Mouse (Mus musculus): ENCODE results near the gene A930004D18Rik. TPM values are rescaled to one million over a fixed set of nuclear protein-coding genes. Genes with fewer than 3 reads are reported as not detected.
A peak's percentile ranks its signal among the peaks of the same experiment; 100 is the strongest.

A930004D18Rik gene
- total RNA-seq, 2 experiments from 2014 or later: 2.5 to 2.7 TPM

DNA sequence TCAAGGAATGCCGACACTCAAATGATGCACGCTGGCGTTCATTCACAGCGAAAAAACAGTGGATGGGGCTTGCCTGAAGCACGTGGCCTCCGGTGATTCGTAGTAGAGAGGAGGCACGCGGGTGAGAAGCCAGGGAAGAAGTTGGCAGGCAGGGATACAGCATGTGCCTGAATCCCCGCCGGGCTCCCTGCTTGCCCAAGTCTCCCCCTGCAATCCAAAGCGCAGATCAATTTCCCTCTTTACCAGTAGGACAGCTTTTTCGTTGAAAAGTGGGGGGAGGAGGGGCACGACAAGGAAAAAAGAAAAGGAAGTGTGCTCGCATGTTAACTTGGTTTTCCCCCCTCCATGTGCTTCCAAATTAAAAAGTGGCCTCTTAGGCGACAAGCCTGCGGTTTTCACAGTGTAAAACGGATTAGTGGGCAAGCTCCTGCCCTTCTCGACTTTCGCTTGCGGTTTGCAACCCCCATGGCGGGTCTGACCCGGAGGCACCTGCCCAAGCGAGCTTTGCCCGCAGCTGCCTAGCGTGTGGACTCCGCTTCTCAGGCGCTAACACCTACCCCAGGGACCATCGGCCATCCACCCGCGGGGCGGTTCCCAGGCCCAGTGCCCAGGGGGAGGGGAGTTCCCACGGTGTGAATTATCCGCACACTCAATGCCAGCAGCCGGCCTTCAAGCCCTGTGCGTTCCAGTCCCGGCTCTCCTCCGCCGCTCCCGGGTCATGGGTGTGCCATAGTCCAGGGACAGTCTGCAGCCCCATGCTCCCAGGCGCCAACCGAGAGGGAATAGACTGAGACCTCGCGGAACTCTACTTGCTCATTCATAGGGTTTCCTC lies 11.2 kb downstream of the A930004D18Rik start:
- intact Hi-C loops (cut with DNase I): loop anchor here (5.0 to 10.0 kb wide), 4 partner anchors 172 to 602 kb away; no protein-coding TSS in a partner anchor
- peak in 1 of 2 experiments; percentile 66 for DNase-seq (ENCODE audit: extremely low spot score in 1 of 2, low spot score in 2 of 2)

DNA sequence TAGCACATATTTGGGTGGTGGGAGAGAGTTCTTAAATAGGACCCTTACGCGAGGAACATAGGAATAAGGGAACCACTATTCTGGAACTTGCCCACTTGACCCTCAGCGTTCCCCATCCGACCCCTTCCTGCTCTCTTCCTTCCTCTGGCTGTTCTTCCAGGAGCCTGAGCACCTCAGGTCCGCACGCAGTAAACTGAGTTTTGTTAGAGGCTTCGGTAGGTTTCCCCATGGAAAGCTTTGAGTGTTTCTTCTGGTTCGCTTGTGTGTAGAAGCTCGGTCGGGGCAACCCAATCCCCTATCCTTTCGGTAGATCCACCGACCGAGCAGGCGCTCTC lies 11.8 kb downstream of the A930004D18Rik start:
- DNase-seq (ENCODE audit: extremely low spot score in 1 of 2, low spot score in 2 of 2): no peak
- intact Hi-C loops (cut with DNase I): loop anchor here (5.0 to 10.0 kb wide), 4 partner anchors 171 to 601 kb away; no protein-coding TSS in a partner anchor

- DNase-seq (ENCODE audit: extremely low spot score in 1 of 2, low spot score in 2 of 2): no peak
- intact Hi-C loops (cut with DNase I): loop anchor here (5.0 to 10.0 kb wide), 4 partner anchors 170 to 600 kb away; no protein-coding TSS in a partner anchor
These were observed 12.4 kb downstream of the A930004D18Rik start for GRCm38 (mm10) chr2:18025116-18025515.

- intact Hi-C loops (cut with DNase I): loop anchor here (10.0 kb wide), 3 partner anchors 168 to 598 kb away; no protein-coding TSS in a partner anchor
- DNase-seq (ENCODE audit: extremely low spot score in 1 of 2, low spot score in 2 of 2): no peak
These were observed 14.7 kb downstream of the A930004D18Rik start for GRCm38 (mm10) chr2:18022886-18023285.

DNA sequence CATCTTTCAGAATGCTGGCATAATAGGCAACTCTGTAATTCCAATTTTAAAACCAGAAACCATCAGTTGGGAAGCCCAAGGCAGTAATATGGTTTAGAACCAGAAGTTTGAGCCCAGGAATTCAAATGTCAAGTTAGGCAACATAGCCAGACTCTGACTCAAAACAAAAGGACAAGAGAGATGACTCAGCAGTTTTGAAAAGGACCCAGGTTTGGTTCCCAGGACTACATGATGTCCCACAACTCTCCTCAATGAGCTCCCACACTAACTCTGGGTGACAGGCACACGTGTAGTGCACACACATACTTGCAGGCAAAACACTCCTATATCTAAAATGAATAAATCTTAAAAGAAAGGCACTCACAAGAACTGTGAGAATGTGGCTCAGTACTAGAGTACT lies 18.4 kb downstream of the A930004D18Rik start:
- intact Hi-C loops (cut with DNase I): no loop called here
- no peak for DNase-seq (ENCODE audit: extremely low spot score in 1 of 2, low spot score in 2 of 2)

- no peak for DNase-seq (ENCODE audit: extremely low spot score in 1 of 2, low spot score in 2 of 2)
- intact Hi-C loops (cut with DNase I): no loop called here
These were observed 20.2 kb downstream of the A930004D18Rik start for GRCm38 (mm10) chr2:18017321-18017720.

DNA sequence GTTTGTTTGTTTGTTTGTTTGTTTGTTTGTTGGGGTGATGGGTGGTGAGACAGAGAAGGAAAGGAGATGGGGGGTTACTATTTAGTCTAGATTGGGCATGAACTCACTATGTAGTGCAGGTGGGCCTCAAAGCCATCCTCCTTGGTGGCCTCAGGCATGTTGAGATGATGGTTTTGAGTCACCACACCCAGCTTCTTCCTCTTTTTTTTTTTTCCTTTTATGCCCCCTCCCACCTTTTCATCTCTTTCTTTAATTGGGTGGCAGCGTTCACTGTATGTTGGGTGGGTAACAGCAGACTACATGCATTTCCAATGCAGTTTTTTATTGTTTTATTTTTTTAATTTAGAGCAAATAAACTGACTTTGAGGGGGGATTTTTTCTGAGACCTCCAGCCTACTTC lies 20.9 kb downstream of the A930004D18Rik start:
- intact Hi-C loops (cut with DNase I): no loop called here

DNA sequence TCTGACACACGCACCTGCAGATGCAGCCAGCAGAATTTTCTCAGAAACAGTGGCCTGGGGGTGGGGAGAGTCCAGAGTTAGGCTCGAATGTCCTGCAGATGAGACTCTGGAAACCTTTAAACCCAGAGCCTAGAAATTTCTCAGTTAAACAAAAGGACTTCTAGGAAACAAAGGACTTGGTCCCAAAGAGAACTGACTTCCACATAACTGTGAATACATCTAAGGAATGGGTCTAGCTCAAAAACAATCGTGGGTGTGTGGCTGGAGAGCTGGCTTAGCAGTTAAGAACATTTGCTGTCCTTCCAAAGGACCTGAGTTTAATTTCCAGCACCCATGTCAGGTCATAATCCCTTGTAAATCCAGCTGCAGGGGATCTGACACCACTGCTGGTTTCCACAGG lies 22.0 kb downstream of the A930004D18Rik start:
- intact Hi-C loops (cut with DNase I): no loop called here
- DNase-seq (ENCODE audit: extremely low spot score in 1 of 2, low spot score in 2 of 2): no peak

More for the DNA sequence above, 20.9 kb downstream of the A930004D18Rik start:
- no peak for DNase-seq (ENCODE audit: extremely low spot score in 1 of 2, low spot score in 2 of 2)

GRCm38 (mm10) chr2:18012866-18013265 lies 24.7 kb downstream of the A930004D18Rik start:
- intact Hi-C loops (cut with DNase I): no loop called here
- no peak for DNase-seq (ENCODE audit: extremely low spot score in 1 of 2, low spot score in 2 of 2)

GRCm38 (mm10) chr2:18011226-18011625 lies 26.3 kb downstream of the A930004D18Rik start:
- intact Hi-C loops (cut with DNase I): no loop called here
- no peak for DNase-seq (ENCODE audit: extremely low spot score in 1 of 2, low spot score in 2 of 2)

DNA sequence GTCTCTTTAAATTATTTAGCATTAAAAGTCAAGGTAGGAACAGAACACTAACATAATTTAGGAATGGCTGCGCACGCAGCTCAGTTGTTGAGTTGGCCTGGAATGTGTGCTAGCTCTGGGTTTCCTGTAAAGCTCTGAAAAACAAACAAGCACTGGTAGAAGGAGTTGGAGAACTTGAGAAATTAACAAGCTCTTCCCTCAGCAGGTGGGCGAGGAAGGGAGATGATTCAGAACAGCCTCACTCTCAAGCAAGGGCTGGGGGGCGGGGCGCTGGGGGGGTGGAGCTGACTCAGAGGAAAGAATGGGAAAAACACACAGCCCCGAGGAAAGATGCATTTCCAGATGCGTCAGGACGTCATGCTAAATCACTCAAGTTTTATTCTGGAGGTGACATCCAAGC lies 32.4 kb downstream of the A930004D18Rik start:
- intact Hi-C loops (cut with DNase I): no loop called here
- peak in 1 of 2 experiments; percentile 37 for DNase-seq (ENCODE audit: extremely low spot score in 1 of 2, low spot score in 2 of 2)

- DNase-seq (ENCODE audit: extremely low spot score in 1 of 2, low spot score in 2 of 2): no peak
- intact Hi-C loops (cut with DNase I): no loop called here
These were observed 33.3 kb downstream of the A930004D18Rik start for GRCm38 (mm10) chr2:18004286-18004685.

DNA sequence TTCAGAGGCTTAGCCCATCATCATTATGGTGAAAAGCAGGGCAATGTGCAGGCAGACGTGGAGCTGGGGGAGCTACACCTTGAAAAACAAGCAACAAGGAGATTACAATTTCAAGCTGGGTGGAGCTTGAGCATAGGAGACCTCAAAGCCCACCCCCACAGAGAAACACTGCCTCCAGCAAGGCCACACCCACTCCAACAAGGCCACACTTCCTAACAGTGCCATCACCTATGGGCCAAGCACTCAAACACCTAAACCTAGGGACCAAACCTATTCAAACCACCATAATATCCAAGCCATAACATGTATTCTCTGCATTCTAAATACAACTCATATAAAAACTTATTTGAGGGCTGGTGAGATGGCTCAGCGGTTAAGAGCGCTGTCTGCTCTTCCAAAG lies 35.2 kb downstream of the A930004D18Rik start:
- DNase-seq (ENCODE audit: extremely low spot score in 1 of 2, low spot score in 2 of 2): no peak
- intact Hi-C loops (cut with DNase I): no loop called here

DNA sequence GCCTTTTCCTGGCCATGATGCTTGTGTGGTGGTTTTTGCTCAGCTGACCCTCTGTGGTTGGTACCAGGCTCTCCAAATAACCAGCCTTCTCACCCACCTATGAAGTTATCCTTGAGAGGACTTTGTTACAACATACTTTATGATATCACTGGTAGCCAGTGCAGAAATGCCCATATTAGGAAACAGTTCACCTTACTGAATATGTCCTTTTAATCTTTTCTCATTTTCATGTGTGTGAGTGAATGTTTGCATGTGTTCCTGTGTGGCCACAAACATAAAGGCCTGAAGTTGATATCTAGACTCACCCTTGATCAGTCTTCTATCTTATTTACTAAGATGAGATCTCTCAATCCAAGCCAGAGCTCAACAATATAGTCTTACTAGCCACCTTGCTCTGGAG lies 40.7 kb downstream of the A930004D18Rik start, which contains the start of gene H2al2a:
TSS of gene H2al2a (minus strand) at position 101 of the 400 bp plus-strand sequence.
- intact Hi-C loops (cut with DNase I): no loop called here
- no peak for DNase-seq (ENCODE audit: extremely low spot score in 1 of 2, low spot score in 2 of 2)

GRCm38 (mm10) chr2:17989562-17989961 lies 48.0 kb downstream of the A930004D18Rik start:
- intact Hi-C loops (cut with DNase I): no loop called here
- no peak for DNase-seq (ENCODE audit: extremely low spot score in 1 of 2, low spot score in 2 of 2)

DNA sequence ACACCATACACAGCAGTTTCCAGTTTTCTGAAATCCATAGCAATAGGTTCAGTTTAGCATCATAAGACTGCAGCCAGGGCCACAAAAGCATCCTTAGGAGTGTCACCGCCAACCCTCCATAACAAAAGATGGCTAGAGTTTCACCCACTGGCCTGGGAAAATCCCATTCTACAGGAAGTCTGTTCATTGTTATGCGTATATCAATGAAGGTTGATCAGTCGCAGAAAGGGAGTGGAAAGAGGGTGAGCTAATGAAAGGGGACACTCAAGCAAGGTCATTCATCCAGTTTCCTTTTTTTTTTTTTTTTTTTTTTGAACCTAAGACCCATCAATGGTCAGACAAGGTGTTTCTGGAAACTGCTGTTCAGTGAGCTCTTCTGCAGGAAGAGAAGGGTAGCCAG lies 48.4 kb downstream of the A930004D18Rik start:
- no peak for DNase-seq (ENCODE audit: extremely low spot score in 1 of 2, low spot score in 2 of 2)
- intact Hi-C loops (cut with DNase I): no loop called here

GRCm38 (mm10) chr2:17986694-17987093 lies 50.8 kb downstream of the A930004D18Rik start:
- no peak for DNase-seq (ENCODE audit: extremely low spot score in 1 of 2, low spot score in 2 of 2)
- intact Hi-C loops (cut with DNase I): no loop called here

- no peak for DNase-seq (ENCODE audit: extremely low spot score in 1 of 2, low spot score in 2 of 2)
- intact Hi-C loops (cut with DNase I): no loop called here
These were observed 52.8 kb downstream of the A930004D18Rik start for GRCm38 (mm10) chr2:17984774-17985173.

DNA sequence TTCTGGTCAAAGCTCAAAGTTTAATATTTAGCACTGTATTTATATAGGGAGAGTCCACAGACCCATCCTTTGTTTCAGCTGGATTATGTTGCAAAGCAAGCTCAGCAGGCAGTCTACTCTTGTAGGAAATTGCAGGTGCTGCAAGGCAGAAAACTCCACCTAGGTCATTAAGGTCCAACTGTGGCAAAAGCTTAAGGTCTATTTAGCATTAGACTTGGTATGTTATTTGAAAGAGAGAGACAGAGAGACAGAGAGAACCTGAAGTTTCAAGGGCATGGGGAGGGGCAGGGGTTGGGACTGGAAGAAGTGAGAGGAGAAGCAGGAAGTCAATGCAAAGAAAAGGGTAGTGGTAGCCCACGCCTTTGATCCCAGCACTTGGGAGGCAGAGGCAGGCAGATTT lies 54.8 kb downstream of the A930004D18Rik start:
- intact Hi-C loops (cut with DNase I): no loop called here
- no peak for DNase-seq (ENCODE audit: extremely low spot score in 1 of 2, low spot score in 2 of 2)

- DNase-seq (ENCODE audit: extremely low spot score in 1 of 2, low spot score in 2 of 2): no peak
- intact Hi-C loops (cut with DNase I): no loop called here
These were observed 58.8 kb downstream of the A930004D18Rik start for GRCm38 (mm10) chr2:17978706-17979105.
